ENCODE assay signal across 16 mouse cellular contexts in genomic region chr4:87017464-87017863, GRCm38 (mm10).
"Had no signal": no experiment of that assay in that cellular context is flagged by ENCODE, and none has a peak within 500 bp of the region (broad histone marks: within the 10 kb centered on the region; RNA-seq: fewer than 3 reads in every experiment).

No protein-coding gene starts in this region.

- H3K27ac ChIP-seq: lung, embryonic 15.5 days; macrophage; midbrain, embryonic 13.5 days; midbrain, embryonic 15.5 days; neural tube, embryonic 12.5 days; stomach, embryonic 15.5 days; stomach, postnatal 0 days had no signal

- H3K4me3 ChIP-seq: lung, embryonic 15.5 days; megakaryocyte, embryonic 14.5 days; midbrain, embryonic 13.5 days; midbrain, embryonic 15.5 days; neural tube, embryonic 12.5 days; stomach, embryonic 15.5 days had no signal

- DNase-seq: liver, postnatal 0 days; lung, adult 2 months; lung, postnatal 14 days; lung, postnatal 36 days; right cerebral cortex, postnatal 14 days; thymus, adult 2 months; thymus, postnatal 25 days; thymus, postnatal 4 days had no signal
